Mouse (Mus musculus): ENCODE measurements around the gene Atp9a. TPM values are rescaled to one million over a fixed set of nuclear protein-coding genes. Genes with fewer than 3 reads are reported as not detected.

The Atp9a gene
- polyA plus RNA-seq, 1 experiment from 2014 or later = 12.4 TPM

DNA sequence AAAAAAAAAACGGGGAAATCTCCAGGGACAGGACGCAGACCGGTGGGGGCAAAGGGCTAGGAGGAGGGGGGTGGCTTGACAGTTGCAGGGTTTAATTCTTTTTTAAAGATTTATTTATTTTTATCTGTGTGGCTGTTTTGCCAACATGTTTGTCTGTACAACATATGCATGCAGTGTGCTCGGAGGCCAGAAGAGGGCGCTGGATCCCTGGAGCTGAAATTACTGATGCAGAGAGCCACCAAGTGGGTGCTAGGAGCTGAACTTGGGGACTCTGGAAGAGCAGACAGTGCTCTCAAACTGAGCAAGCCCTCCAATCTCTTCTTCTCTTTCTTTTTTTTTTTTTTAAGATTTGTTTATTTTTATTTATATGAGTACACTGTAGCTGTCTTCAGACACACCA lies 81.9 kb downstream of the Atp9a start:
- Histone ChIP-seq H3K4me1 (ENCODE audit: insufficient read depth, low read length) (no peaks in the 10 kb centered on the region), H3K27me3 (ENCODE audit: insufficient read depth, low read length) (no peaks in the 10 kb centered on the region), H3K27ac (ENCODE audit: low read length) (no peak overlapping the region), H3K9ac (replicated peaks; ENCODE audit: low read length) (no peak overlapping the region), H3K4me2 (replicated peaks; ENCODE audit: low read depth, low read length) (no peak overlapping the region), H3K36me3 (ENCODE audit: insufficient read depth, low read length) (no peaks in the 10 kb centered on the region), H3K4me3 (ENCODE audit: low read length) (no peak overlapping the region), H3K9me3 (ENCODE audit: low read length) (no peaks in the 10 kb centered on the region)
- ATAC-seq (ENCODE audit: low FRiP score, low TSS enrichment) = no peak
- 63% methylated on average over 5 of the region's 5 CpGs for WGBS

DNA sequence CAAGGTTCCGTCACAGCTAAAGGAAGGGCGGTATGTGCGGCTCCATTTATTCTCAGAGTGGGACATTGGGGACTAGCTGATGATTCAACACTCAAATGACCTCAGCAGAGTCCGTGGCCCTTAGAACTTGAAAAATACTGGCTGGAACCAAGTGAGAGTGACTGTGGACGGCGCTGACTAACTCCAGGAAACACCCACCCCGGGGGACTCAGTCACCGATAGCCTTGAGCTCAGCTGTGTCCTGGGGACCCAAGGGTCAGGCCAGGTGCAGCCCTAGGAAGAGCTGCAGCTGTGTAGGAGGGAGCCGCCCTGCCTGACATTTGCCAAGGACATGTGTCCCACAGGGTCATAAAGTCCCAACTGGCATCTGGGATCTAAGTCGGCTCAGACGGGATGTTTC lies 83.7 kb downstream of the Atp9a start:
- H3K9ac ChIP-seq (replicated peaks; ENCODE audit: low read length) = no peak overlapping the region
- H3K4me2 ChIP-seq (replicated peaks; ENCODE audit: low read depth, low read length) = no peak overlapping the region
- H3K27ac ChIP-seq (ENCODE audit: low read length) = no peak overlapping the region
- no peaks in the 10 kb centered on the region for H3K36me3 ChIP-seq (ENCODE audit: insufficient read depth, low read length)
- peaks cover 10% of the 10 kb centered on the region for H3K4me1 ChIP-seq (ENCODE audit: insufficient read depth, low read length)
- H3K9me3 ChIP-seq (ENCODE audit: low read length) = no peaks in the 10 kb centered on the region
- H3K27me3 ChIP-seq (ENCODE audit: insufficient read depth, low read length) = no peaks in the 10 kb centered on the region
- WGBS = 64% methylated on average over 11 of the region's 11 CpGs
- no peak overlapping the region for H3K4me3 ChIP-seq (ENCODE audit: low read length)
- ATAC-seq (ENCODE audit: low FRiP score, low TSS enrichment) = no peak

DNA sequence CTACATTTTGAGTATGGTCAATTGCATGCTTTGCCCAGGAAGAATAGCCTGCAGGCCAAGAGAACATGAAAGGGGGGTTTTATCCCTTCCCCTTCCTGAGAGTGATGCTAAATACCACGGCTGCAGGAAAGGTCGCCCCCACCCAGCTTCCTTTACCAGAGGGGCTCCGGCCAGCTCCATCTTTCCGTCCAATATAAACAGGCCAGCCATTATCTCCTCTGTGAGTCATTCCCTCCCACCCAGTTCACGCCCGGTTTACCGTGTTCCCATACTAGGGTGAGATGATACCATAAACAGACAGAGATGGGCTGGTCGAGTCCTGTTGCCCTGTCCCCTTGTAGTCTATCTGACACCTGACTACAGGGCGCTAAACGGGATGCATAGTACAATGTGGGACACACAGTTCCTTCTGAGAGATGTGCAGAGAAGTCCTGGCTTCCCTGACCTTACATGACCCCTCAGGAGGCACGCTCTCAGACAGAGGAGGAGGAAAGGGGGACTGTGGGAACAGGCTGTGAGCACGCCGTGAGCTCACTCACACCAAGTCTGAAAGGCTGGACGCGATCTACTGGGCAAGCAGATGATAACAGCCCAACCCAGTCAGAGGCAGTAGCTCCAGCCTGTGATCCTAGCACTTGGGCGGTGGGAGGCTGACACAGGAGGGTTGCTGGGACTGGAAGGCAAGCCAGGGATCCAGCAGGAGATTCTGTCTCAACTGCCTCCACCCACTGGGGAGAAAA lies 85.5 kb downstream of the Atp9a start:
- Histone ChIP-seq H3K4me2 (replicated peaks; ENCODE audit: low read depth, low read length) (no peak overlapping the region), H3K4me1 (ENCODE audit: insufficient read depth, low read length) (peaks cover 10% of the 10 kb centered on the region), H3K9ac (replicated peaks; ENCODE audit: low read length) (no peak overlapping the region), H3K36me3 (ENCODE audit: insufficient read depth, low read length) (0 out of 2 replicates have a peak, but pooled peaks cover 2% of the 10 kb centered on the region), H3K27ac (ENCODE audit: low read length) (no peak overlapping the region), H3K4me3 (ENCODE audit: low read length) (no peak overlapping the region), H3K27me3 (ENCODE audit: insufficient read depth, low read length) (no peaks in the 10 kb centered on the region), H3K9me3 (ENCODE audit: low read length) (no peaks in the 10 kb centered on the region)
- no peak for ATAC-seq (ENCODE audit: low FRiP score, low TSS enrichment)
- 47% methylated on average over 16 of the region's 16 CpGs for WGBS

DNA sequence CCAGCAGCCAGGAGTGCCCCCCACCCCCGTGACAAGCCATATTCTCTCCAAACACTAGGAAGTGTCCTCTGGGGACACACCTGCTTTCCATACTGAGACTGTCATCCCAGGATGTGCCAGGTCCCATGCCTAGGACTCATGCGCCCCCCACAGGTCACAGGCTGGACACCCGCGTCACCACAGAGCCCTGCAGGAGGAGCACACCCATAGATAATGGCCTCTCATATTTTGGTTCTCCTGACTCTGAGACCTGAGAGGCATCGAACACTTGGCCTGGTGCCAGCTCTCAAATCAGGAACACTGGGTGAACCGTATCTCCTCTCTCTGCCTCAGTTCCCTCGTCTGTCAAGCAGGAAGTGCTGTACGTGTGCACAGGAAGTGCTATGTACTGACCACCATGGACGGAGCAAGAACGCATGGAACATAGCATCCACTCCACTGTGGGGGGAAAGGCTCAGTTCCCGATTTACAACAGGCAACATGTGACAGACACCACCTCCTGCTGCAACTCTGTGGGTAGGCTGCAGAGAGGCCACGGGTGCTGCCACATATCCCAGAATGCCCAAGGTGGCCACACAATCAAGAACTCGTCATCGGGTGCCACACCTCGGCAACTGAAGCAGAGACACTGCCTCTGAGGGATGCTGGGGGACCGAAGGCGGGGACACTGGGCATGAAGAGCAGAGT lies 87.1 kb downstream of the Atp9a start:
- Histone ChIP-seq H3K9ac (replicated peaks; ENCODE audit: low read length) (no peak overlapping the region), H3K9me3 (ENCODE audit: low read length) (no peaks in the 10 kb centered on the region), H3K27ac (ENCODE audit: low read length) (no peak overlapping the region), H3K4me3 (ENCODE audit: low read length) (no peak overlapping the region), H3K4me1 (ENCODE audit: insufficient read depth, low read length) (peaks cover 10% of the 10 kb centered on the region), H3K4me2 (replicated peaks; ENCODE audit: low read depth, low read length) (no peak overlapping the region), H3K27me3 (ENCODE audit: insufficient read depth, low read length) (no peaks in the 10 kb centered on the region), H3K36me3 (ENCODE audit: insufficient read depth, low read length) (0 out of 2 replicates have a peak, but pooled peaks cover 2% of the 10 kb centered on the region)
- 70% methylated on average over 17 of the region's 17 CpGs for WGBS
- no peak for ATAC-seq (ENCODE audit: low FRiP score, low TSS enrichment)

DNA sequence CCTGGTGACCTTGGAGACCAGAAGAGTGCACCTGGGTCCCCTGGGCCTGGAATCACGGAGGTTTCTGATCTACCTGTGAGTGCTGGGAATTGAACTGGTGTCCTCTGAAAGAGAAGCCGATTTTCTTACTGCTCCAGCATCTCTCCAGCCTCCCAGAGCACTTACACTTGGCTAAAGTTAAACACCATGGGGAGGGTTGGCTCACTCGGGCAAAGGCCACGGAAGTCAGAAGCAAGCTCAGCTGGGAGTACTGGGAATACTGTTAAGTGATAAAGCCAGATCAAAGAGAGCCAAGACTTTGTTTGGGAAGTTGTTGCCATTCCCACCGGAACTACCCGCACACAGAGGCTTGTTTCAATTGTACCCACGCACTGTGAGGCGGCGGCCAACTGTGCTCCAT lies 87.7 kb downstream of the Atp9a start:
- WGBS = 50% methylated on average over 9 of the region's 9 CpGs
- H3K4me1 ChIP-seq (ENCODE audit: insufficient read depth, low read length) = peaks cover 10% of the 10 kb centered on the region
- H3K27ac ChIP-seq (ENCODE audit: low read length) = no peak overlapping the region
- no peaks in the 10 kb centered on the region for H3K27me3 ChIP-seq (ENCODE audit: insufficient read depth, low read length)
- H3K4me2 ChIP-seq (replicated peaks; ENCODE audit: low read depth, low read length) = no peak overlapping the region
- no peak overlapping the region for H3K9ac ChIP-seq (replicated peaks; ENCODE audit: low read length)
- H3K36me3 ChIP-seq (ENCODE audit: insufficient read depth, low read length) = 0 out of 2 replicates have a peak, but pooled peaks cover 2% of the 10 kb centered on the region
- ATAC-seq (ENCODE audit: low FRiP score, low TSS enrichment) = no peak
- H3K9me3 ChIP-seq (ENCODE audit: low read length) = no peaks in the 10 kb centered on the region
- no peak overlapping the region for H3K4me3 ChIP-seq (ENCODE audit: low read length)

DNA sequence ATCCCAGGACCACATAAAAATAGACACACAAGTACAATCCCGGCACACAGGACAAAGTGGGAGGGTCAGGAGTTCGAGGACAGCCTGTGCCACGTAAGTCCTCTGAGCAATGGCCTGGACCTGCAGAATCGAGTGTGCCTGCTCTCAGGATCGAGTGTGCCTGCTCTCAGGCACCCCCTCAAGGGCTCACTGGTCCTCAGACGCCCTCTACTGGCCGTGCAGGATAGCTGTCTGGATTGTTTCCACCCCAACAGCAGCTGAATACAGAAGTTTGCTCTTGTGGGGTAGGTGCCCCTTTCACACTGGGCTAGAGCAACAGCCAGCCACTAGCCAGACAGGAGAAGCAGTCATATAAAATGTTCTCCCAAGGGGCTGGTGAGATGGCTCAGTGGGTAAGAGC lies 90.5 kb downstream of the Atp9a start:
- Histone ChIP-seq H3K4me3 (ENCODE audit: low read length) (no peak overlapping the region), H3K27me3 (ENCODE audit: insufficient read depth, low read length) (no peaks in the 10 kb centered on the region), H3K36me3 (ENCODE audit: insufficient read depth, low read length) (0 out of 2 replicates have a peak, but pooled peaks cover 2% of the 10 kb centered on the region), H3K4me1 (ENCODE audit: insufficient read depth, low read length) (peaks cover 10% of the 10 kb centered on the region), H3K9me3 (ENCODE audit: low read length) (no peaks in the 10 kb centered on the region), H3K27ac (ENCODE audit: low read length) (no peak overlapping the region), H3K9ac (replicated peaks; ENCODE audit: low read length) (no peak overlapping the region), H3K4me2 (replicated peaks; ENCODE audit: low read depth, low read length) (no peak overlapping the region)
- WGBS = 43% methylated on average over 7 of the region's 7 CpGs
- no peak for ATAC-seq (ENCODE audit: low FRiP score, low TSS enrichment)

DNA sequence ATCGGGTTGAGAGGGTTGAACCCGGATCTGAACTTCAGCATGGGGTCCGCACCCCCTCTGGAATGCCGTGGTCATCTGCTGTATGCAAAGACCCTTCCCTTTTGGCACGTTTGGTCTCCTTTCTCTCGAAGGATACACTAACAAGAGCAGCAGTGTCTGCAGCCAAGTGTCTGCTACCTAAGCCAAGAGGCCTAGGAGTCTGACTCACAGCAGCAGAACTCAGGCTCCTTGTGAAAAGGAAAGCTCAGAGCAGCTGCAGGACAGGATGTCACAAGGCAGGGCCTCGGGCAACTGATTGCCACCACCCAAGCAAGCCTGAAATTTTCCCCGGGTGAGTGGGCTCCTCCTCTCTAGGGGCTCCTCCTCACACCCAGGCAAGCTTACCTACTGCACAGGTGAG lies 94.0 kb downstream of the Atp9a start:
- H3K27ac ChIP-seq (ENCODE audit: low read length) = no peak overlapping the region
- no peak overlapping the region for H3K4me3 ChIP-seq (ENCODE audit: low read length)
- no peaks in the 10 kb centered on the region for H3K27me3 ChIP-seq (ENCODE audit: insufficient read depth, low read length)
- H3K36me3 ChIP-seq (ENCODE audit: insufficient read depth, low read length) = 0 out of 2 replicates have a peak, but pooled peaks cover 2% of the 10 kb centered on the region
- no peaks in the 10 kb centered on the region for H3K9me3 ChIP-seq (ENCODE audit: low read length)
- no peak overlapping the region for H3K4me2 ChIP-seq (replicated peaks; ENCODE audit: low read depth, low read length)
- ATAC-seq (ENCODE audit: low FRiP score, low TSS enrichment) = no peak
- H3K4me1 ChIP-seq (ENCODE audit: insufficient read depth, low read length) = no peaks in the 10 kb centered on the region
- no peak overlapping the region for H3K9ac ChIP-seq (replicated peaks; ENCODE audit: low read length)
- 84% methylated on average over 8 of the region's 8 CpGs for WGBS

DNA sequence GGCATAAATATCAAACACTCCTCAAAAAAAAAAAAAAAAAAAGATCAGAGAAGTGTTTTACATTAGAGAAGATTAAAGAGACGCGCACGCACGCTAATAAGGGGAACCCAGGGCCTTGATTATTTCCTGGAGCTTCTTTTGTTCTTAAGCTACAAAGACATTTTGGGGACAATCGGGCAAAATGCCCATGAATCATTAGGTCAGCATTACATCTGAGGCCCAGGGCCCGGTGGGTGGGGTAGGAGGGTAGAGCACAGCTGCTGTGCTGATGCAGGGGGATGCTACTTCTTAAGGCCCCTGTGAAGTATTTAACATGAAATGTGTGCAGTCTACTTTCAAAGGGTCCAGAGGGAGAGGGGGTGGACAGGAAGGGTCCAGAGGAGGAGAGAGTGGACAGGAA lies 97.4 kb downstream of the Atp9a start:
- no peak overlapping the region for H3K4me2 ChIP-seq (replicated peaks; ENCODE audit: low read depth, low read length)
- ATAC-seq (ENCODE audit: low FRiP score, low TSS enrichment) = no peak

DNA sequence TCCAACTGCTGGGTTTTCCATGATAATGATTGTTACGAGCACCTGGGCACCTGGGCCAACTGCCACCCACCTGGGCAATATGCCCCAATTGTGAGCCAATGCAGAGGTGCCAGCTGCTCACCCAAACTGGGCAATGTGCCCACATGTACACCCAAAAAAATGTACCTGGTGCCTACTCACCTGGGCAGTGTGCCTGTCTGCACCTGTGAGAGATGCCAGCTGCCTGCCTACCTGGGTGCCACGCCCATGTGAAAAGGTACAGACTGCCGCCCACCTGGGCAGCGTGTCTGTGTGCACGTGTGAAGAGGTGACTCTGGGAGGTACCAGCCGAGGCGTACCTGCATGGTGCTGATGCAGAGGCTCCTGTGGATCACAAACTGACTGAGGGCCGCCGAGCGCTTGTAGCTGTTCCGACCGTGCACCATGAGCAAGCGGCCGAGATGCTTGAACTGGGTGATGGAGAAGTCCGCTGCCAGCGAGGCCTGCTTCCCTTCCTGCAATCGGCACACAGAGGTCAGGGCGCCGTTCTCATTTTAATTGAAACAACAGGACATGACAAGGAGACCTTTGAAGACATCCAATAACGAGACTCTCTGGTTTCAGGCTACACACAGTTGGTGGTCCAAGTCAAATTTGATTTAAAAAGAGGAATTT lies 98.6 kb downstream of the Atp9a start:
- H3K27me3 ChIP-seq (ENCODE audit: insufficient read depth, low read length) = no peaks in the 10 kb centered on the region
- H3K27ac ChIP-seq (ENCODE audit: low read length) = no peak overlapping the region
- H3K4me1 ChIP-seq (ENCODE audit: insufficient read depth, low read length) = 0 out of 2 replicates have a peak, but pooled peaks cover 4% of the 10 kb centered on the region
- ATAC-seq (ENCODE audit: low FRiP score, low TSS enrichment) = no peak
- H3K36me3 ChIP-seq (ENCODE audit: insufficient read depth, low read length) = 0 out of 2 replicates have a peak, but pooled peaks cover 3% of the 10 kb centered on the region
- no peak overlapping the region for H3K9ac ChIP-seq (replicated peaks; ENCODE audit: low read length)
- H3K4me2 ChIP-seq (replicated peaks; ENCODE audit: low read depth, low read length) = no peak overlapping the region
- WGBS = 69% methylated on average over 20 of the region's 20 CpGs
- no peak overlapping the region for H3K4me3 ChIP-seq (ENCODE audit: low read length)
- no peaks in the 10 kb centered on the region for H3K9me3 ChIP-seq (ENCODE audit: low read length)

More for the DNA sequence above, 97.4 kb downstream of the Atp9a start:
- Histone ChIP-seq H3K9me3 (ENCODE audit: low read length) (no peaks in the 10 kb centered on the region), H3K36me3 (ENCODE audit: insufficient read depth, low read length) (0 out of 2 replicates have a peak, but pooled peaks cover 3% of the 10 kb centered on the region), H3K4me1 (ENCODE audit: insufficient read depth, low read length) (0 out of 2 replicates have a peak, but pooled peaks cover 4% of the 10 kb centered on the region), H3K27ac (ENCODE audit: low read length) (no peak overlapping the region), H3K9ac (replicated peaks; ENCODE audit: low read length) (no peak overlapping the region), H3K27me3 (ENCODE audit: insufficient read depth, low read length) (no peaks in the 10 kb centered on the region), H3K4me3 (ENCODE audit: low read length) (no peak overlapping the region)
- WGBS = 77% methylated on average over 6 of the region's 6 CpGs
